Mouse (Mus musculus) megakaryocyte, adult 5-6 weeks (primary cell): ENCODE measurements around the gene Bcas3. TPM values are rescaled to one million over a fixed set of nuclear protein-coding genes. Genes with fewer than 3 reads are reported as not detected.

Experiments used
- ATAC-seq: 2 replicates; pipeline ENCODE4 v1.8.0; 2016; ENCODE audit warnings: mild to moderate bottlenecking, inconsistent platforms; ENCODE audit not compliant: poor library complexity, severe bottlenecking
- total RNA-seq, 2 experiments: library from RNA; stranded (forward) in 1 of 2; stranded (reverse) in 1 of 2; fragments of 153-499, 151-499 nt in 1 of 2; fragments of 221-1000, 200-1000 nt in 1 of 2; gene quantifications; 2 replicates each; pipeline versions ENCODE4 v1.2.3 to v1.2.4; 2015 to 2017

Gene Bcas3
- total RNA-seq, 2 experiments from 2014 or later, result 12.8 to 14.5 TPM

DNA sequence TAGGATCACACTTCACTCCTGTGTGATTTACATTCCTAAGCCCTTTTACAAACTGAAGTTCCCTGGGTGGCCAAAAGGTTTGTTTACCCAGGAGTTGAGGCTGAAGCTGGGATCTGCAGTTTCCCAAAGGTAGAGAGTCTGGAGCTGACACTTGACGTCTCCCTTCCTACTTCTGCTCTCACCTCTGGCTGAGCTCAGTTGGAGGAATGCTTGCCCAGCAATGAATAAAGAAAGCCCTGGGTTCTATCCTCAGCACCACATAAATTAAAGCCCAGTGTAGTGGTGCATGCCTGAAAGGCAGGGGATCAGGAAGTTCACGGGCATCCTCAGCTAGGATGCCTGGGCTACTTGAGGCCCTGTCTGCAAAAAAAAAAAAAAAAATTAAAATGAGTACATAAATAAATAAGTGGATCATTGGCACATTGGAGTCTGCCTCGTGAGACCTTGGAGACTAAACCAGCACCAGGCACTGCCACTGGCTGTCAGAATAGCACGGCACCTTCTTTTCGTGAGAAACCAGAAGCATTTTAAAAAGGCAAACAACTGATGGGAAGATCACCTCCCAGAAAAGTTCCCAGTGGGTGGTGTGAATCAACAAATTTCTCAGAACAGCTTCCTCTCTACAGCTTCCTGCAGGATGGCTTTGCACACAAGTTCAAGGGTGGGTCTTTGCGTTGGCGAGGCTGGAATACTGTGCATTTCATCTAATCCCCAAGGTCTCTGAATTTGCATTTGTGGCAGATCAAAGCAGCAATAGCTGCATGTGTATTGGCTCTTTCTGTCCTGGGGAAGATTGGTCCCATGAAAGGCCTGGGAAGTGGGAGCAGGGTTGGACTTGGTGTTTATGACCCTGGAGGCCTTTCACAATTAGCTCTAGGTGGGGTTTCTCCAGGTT, 381.6 kb downstream of the Bcas3 start:
- no peak for ATAC-seq

DNA sequence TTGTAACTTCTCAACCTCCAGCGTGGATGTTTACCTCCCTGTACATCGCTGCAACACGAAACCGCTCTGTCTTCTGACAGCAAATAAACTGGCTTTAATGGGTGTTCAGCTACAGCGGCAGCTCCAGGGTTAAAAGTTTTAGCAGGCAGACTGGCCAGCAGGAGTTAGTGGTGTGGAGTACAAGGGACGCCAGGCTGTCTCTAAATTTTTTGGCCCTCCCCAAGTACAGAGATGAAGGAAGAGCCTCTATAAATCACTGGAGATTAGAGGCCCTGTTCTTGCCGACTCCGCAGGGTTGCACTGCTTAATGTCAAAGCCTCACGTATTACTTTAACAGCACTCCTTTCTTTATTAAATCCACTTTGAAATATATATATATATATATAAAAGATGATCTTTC, 384.3 kb downstream of the Bcas3 start:
- ATAC-seq, result no peak

DNA sequence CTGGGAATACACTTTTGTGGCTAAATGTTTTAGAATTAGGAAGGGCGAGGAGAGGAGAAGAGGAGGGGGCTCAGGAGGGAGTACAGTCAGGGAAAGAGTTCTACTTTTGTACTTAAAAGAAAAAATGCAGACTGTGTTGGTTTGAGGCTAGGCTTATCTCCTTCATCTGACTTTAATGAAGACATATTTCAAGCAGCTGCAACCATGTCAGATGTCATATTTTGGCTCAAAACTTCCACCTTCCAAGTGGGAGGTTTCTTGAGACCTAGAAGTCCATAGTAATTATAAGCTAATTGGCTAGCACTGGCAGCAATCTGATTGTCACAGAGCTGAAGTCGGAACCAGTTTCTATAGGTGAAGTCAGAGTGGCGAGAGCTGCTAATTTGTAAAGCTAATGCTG, 384.9 kb downstream of the Bcas3 start:
- ATAC-seq, result no peak

DNA sequence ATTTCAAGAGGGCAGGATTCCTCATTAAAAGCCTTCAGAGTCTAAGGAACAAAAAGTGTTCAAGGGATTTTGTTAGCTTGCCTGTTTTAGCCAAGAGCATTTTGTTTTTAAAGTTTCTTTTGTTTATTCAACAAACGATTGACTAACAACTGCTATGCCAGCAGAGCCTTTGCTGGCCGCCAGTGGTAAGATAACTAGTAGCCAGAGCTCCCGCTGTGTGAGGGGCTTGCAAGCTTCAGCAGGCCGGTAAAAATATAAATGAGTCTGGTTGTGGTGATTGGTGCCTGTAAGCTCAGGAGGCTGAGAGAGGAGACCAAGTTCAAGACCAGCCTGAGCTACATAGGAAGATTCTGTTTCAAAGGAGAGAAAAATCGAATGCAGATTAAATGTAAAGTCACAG, 385.6 kb downstream of the Bcas3 start:
- ATAC-seq, result no peak

DNA sequence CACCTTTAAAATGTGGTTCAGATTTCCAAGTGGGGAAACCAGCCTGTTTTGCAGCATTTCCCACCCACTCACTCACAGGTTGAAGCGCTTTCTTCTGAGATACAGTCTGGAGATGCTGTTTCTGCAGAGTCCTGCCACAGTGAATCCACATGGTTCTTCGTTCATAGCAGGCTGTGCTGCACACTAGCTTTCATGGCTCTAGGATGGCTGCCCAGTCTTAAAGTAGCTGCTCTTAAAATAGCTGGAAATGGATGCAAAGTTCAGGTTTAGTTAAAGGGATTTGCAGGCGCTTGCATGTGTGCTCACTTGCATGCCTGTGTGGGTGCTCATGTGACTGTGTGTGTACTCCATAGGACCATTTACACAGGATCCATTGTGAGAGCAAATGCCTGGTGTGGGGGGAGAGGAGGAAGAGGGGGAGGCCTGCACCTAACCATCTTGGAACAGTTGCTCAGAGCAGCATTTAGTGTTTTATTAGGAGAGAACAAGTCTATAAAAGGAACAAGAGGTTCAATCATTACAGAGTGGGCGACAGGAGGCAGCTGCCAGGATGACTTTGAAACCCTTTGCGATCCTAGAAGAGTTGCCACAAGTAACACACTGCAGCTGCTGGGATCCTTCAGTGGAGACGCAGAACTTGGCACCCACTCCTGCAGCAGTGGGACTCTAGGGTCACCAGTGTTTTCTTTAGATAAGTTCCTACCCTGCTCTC, 386.5 kb downstream of the Bcas3 start:
- no peak for ATAC-seq

GRCm38 (mm10) chr11:85746373-85746772, 393.4 kb downstream of the Bcas3 start:
- ATAC-seq, result no peak

DNA sequence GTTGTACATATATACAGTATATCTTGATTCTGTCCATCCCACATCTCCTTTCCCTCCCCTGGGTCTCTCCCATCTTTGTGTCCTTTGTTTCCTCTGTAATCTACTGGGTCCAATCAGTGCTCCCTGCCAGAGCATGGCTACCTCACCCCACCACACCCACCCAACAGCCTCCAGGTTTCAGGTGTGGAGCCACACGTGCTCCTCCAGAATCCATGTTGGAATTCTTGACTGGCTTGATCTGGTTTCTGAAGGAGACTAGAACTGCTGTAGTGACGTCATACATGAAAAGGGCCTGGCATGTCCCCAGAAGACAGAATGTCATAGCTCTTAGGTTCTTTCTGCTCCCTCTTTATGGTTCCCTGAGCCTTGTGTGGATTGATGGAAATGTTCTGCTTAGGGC, 395.9 kb downstream of the Bcas3 start:
- ATAC-seq, result no peak

- ATAC-seq, result no peak
These were observed 398.2 kb downstream of the Bcas3 start for GRCm38 (mm10) chr11:85751171-85751570.

- ATAC-seq, result no peak
These were observed 401.9 kb downstream of the Bcas3 start for GRCm38 (mm10) chr11:85754631-85755502.

DNA sequence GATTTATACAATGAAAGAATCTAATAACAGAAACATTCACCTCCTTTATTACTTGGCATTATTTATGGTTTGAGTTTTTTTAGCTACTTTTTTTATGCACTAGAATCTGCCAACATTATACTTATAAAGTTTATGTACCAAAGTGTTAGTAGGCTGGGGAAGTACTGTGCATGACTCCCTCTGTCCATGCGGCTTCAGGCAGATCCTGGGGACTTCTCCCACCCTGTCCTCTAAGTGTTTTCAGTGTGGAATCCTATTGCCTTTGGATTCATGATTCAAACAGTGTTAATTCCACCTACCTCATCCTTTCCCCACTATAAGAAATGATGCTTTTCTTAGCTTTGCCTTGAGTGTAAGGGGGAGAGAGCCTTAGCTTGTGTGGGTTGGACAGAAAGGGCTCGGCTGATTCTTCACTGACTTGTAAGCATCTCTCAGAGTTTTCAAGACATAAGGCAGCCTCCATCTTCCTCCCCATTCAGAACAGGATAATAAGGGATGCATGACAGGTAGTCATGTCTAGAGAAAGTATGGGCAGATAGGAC, 402.6 kb downstream of the Bcas3 start:
- ATAC-seq, result no peak

GRCm38 (mm10) chr11:85758891-85759290, 405.9 kb downstream of the Bcas3 start:
- ATAC-seq, result no peak

GRCm38 (mm10) chr11:85759634-85760439, 406.9 kb downstream of the Bcas3 start:
- no peak for ATAC-seq

- no peak for ATAC-seq
These were observed 407.6 kb downstream of the Bcas3 start for GRCm38 (mm10) chr11:85760486-85761141.

DNA sequence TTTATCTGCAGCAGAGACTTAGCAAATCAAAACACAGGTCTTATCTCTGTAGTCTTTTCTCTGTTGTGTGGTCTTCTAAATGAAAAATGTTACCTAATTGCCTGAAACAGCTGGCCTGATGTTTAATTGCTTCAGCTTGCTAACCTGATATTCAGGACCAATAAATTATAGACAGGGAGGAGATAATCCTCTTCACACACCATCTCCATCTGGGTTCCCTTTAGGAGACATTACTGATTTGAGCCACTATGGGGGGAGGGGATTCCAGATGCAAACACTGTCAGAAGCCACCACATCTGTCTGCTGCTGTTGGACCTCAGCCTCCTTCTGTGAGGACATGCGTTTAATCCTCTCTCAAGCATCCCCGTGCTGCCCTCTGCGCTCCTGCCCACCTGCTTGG, 408.2 kb downstream of the Bcas3 start:
- ATAC-seq, result no peak

DNA sequence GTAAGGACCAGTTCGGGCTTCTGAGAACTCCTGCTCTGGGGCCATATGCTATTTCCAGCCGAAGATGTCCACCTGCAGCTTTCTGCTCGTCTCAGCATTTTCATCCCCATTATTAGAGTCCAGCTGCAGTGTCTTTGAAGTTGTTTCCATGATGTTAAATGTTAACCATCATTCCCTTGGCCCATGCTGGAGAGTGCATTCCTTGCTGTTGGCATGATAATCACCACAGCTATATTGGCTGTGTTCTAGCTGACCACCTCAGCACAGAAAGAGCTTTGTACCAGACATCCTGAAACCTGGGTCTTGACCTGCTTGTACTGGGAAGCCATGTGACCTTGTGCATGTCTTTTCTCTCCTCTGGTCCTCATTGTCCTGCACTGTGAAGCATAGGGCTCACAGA, 410.7 kb downstream of the Bcas3 start:
- ATAC-seq, result no peak

DNA sequence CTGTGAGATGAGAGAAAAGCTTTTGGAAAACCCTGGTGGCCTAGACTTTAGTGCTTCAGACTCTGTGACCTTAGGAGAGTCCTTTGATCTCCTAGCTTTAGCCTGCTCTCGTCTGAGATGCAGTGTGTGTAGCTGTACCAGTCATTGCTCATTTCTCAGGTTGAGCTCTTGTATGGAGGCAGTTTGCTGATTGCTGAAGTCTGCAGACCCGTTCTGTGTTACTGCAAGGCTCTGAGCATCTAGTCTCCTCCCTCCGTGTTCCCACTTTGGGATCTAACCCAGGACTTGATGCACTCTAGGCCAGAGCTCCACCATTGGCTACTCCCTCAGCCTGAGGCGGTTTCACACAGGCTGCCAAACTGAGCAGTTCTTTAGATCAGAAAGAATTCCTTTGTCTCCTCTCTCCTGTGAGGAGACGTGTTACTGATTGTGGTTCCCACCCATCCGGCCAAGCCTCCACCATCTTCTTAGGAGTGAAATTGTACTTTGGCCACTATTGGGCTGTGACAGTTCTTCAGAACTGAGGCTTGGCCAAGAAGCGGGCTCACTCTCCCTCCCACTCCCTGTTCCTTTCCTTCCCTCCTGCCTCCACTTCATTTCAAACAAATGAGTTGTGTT, 413.2 kb downstream of the Bcas3 start:
- ATAC-seq, result no peak

DNA sequence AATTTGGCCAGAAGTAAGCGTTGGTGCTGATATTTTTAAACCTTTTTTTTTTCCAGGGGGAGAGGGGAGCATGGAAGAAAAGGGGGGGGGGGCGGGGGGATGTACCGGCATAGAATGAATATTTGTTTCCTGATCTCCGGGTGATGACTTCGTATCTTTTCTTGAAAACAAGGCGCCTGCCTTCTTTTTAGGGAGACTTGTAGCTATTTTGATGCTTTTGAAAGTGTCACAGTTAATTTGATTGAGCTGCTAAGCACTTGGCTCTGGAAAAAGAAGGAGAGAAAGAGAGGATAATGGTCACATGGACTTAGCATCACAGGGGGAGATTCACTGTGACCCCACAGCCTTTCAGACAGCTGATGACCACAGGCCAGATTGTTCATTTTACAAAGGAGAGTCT, 413.8 kb downstream of the Bcas3 start:
- no peak for ATAC-seq

DNA sequence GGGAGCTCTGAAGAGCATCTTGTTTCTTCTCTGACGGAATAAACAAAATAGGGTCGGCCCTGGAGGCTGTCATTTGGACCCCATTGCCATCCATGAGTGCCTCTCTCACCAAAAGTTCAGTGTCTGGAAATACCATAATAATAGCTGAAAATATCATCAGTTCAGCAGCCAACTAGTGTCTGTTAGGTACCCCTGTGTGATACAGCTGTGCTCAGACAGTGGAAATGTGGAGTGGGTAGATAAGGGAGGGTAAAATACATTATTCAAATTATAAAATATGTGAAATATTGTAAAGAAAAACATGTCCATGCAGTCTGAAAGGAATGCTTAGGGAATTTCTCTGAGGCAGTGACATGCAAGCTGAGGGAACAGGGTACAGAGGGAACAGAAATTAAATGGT, 416.8 kb downstream of the Bcas3 start:
- no peak for ATAC-seq

- ATAC-seq, result no peak
These were observed 420.4 kb downstream of the Bcas3 start for GRCm38 (mm10) chr11:85773391-85773790.
